Mouse (Mus musculus) sigmoid colon, adult 10 weeks (tissue): ENCODE data around the gene Gm3259. TPM values are rescaled to one million over a fixed set of nuclear protein-coding genes. Genes with fewer than 3 reads are reported as not detected.

Source experiments
- polyA plus RNA-seq: library from polyadenylated mRNA; stranded (reverse); fragments of 350-450 nt; fragmentation: Illumina TruSeq; extraction: RNeasy Lipid Tissue Mini Kit (QIAGEN cat#74804); gene quantifications from one replicate; pipeline ENCODE4 v1.2.3, GENCODE M21; 2014; ENCODE audit warnings: low read depth, low replicate concordance

The Gm3259 gene
- not detected for polyA plus RNA-seq

GRCm38 (mm10) chr5:95305611-95306010 is at the start of gene Gm3259:
Gene Gm3259, plus strand, starts transcription at chr5:95305911.

GRCm38 (mm10) chr5:95272668-95273067 is 33.0 kb upstream of the Gm3259 start, which contains the start of gene Gm10424:
Gene Gm10424, minus strand, starts transcription at chr5:95272768.

Other genes starting within 250 kb of the Gm3259 start
- gene Gm7942, start 199.0 kb upstream of the Gm3259 start, polyA plus RNA-seq, result not detected
- not detected for gene Gm16513, start 123.3 kb upstream of the Gm3259 start, polyA plus RNA-seq
- not detected for gene Gm10424, start 33.1 kb upstream of the Gm3259 start, polyA plus RNA-seq
- not detected for gene D5Ertd577e, start 150.9 kb downstream of the Gm3259 start, polyA plus RNA-seq
- not detected for gene Gm3286, start 204.8 kb downstream of the Gm3259 start, polyA plus RNA-seq